ENCODE assay signal across 23 mouse cellular contexts in genomic region chr13:109610772-109611171, GRCm38 (mm10).
"Had no signal": no experiment of that assay in that cellular context is flagged by ENCODE, and none has a peak within 500 bp of the region (broad histone marks: within the 10 kb centered on the region; RNA-seq: fewer than 3 reads in every experiment).

No protein-coding gene starts in this region.

- H3K9ac ChIP-seq: heart, embryonic 13.5 days; heart, embryonic 15.5 days; hindbrain, embryonic 13.5 days; hindbrain, embryonic 15.5 days; kidney, embryonic 15.5 days; limb, embryonic 13.5 days; limb, embryonic 15.5 days; liver, embryonic 13.5 days; liver, embryonic 15.5 days; liver, postnatal 0 days had no signal

- H3K27me3 ChIP-seq: heart, embryonic 13.5 days; heart, embryonic 15.5 days; hindbrain, embryonic 13.5 days; hindbrain, embryonic 15.5 days; kidney, embryonic 15.5 days; limb, embryonic 13.5 days; limb, embryonic 15.5 days; liver, embryonic 13.5 days; liver, embryonic 15.5 days had no signal

- DNase-seq: gastrocnemius, postnatal 14 days; heart, adult 18-20 months; heart, postnatal 14 days; heart, postnatal 36 days; kidney, adult 18-20 months; kidney, adult 9 months; kidney, postnatal 14 days; kidney, postnatal 36 days; layer of hippocampus, adult 9-11 months; layer of hippocampus, postnatal 36 days; left cerebral cortex, postnatal 4 days; liver, embryonic 13.5 days; liver, postnatal 0 days had no signal

- H3K36me3 ChIP-seq: heart, embryonic 13.5 days; heart, embryonic 15.5 days; hindbrain, embryonic 13.5 days; hindbrain, embryonic 15.5 days; kidney, embryonic 15.5 days; limb, embryonic 13.5 days; limb, embryonic 15.5 days; liver, embryonic 13.5 days; liver, embryonic 15.5 days had no signal

- H3K4me3 ChIP-seq: heart, embryonic 13.5 days; heart, embryonic 15.5 days; hindbrain, embryonic 13.5 days; hindbrain, embryonic 15.5 days; kidney, embryonic 15.5 days; limb, embryonic 13.5 days; limb, embryonic 15.5 days; liver, embryonic 13.5 days; liver, embryonic 15.5 days had no signal

- H3K4me1 ChIP-seq: heart, embryonic 15.5 days had no signal

- H3K9me3 ChIP-seq: heart, embryonic 13.5 days; heart, embryonic 15.5 days; hindbrain, embryonic 13.5 days; hindbrain, embryonic 15.5 days; kidney, embryonic 15.5 days; limb, embryonic 13.5 days; limb, embryonic 15.5 days; liver, embryonic 13.5 days; liver, embryonic 15.5 days had no signal

- H3K27ac ChIP-seq: heart, embryonic 13.5 days; heart, embryonic 15.5 days; hindbrain, embryonic 13.5 days; hindbrain, embryonic 15.5 days; hindbrain, postnatal 0 days; kidney, embryonic 15.5 days; kidney, postnatal 0 days; limb, embryonic 13.5 days; limb, embryonic 15.5 days; liver, embryonic 13.5 days; liver, embryonic 15.5 days had no signal
